Mouse (Mus musculus): Measurements from ENCODE around the gene Mapk1. TPM values are rescaled to one million over a fixed set of nuclear protein-coding genes. Genes with fewer than 3 reads are reported as not detected.

Gene Mapk1
- total and polyA plus RNA-seq, 2 experiments = 50.1 to 81.4 TPM

- H3K79me2 ChIP-seq (ENCODE audit: control insufficient read depth, insufficient read depth, low read length) = no peaks in the 10 kb centered on the region
- H3K9ac ChIP-seq (ENCODE audit: low read depth, low read length) = no peak overlapping the region
- TF ChIP-seq CTCF (IDR thresholded peaks at IDR 0.05; ENCODE audit: low read depth, low read length) (no peak), POLR2A (IDR thresholded peaks at IDR 0.05; ENCODE audit: extremely low read depth, insufficient read depth, low read length) (no peak)
- no peak for DNase-seq (ENCODE audit: extremely low read depth, low read depth, low spot score)
- peaks cover 32% of the 10 kb centered on the region for H3K36me3 ChIP-seq (ENCODE audit: control insufficient read depth, insufficient read depth, low read length)
- no peaks in the 10 kb centered on the region for H3K27me3 ChIP-seq (ENCODE audit: control insufficient read depth, insufficient read depth, low read length)
- no peak overlapping the region for H3K4me3 ChIP-seq (ENCODE audit: insufficient read depth, low read depth, low read length)
- no peaks in the 10 kb centered on the region for H3K4me1 ChIP-seq (ENCODE audit: control insufficient read depth, insufficient read depth, low read length)
- 84% methylated on average over 3 of the region's 3 CpGs for WGBS
- H3K27ac ChIP-seq (replicated peaks; ENCODE audit: insufficient read depth, low read depth, low read length) = no peak overlapping the region
These were observed 105.2 kb downstream of the Mapk1 start for GRCm38 (mm10) chr16:17088346-17088745.

DNA sequence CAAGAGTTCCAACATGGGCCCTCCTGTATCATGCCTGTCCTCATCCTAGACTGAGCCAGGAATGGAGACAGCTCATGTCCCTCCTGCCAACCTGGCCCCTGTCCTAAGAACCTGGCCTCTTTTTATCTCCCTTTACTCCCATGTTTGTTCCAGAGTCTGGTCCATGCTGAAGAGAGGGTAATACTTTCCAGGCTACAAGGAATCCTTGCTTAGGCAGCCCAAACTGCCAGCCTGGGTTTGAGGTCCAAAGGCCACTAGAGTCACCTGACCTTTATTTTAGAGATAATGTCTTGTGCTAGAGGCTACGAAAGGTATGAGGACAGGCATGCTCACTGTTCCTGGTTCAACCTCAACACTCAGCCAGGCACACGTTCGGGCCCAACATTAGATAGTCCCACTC is 113.8 kb downstream of the Mapk1 start:
- peaks cover 23% of the 10 kb centered on the region for H3K36me3 ChIP-seq (ENCODE audit: control insufficient read depth, insufficient read depth, low read length)
- H3K27me3 ChIP-seq (ENCODE audit: control insufficient read depth, insufficient read depth, low read length) = no peaks in the 10 kb centered on the region
- no peaks in the 10 kb centered on the region for H3K79me2 ChIP-seq (ENCODE audit: control insufficient read depth, insufficient read depth, low read length)
- no peak overlapping the region for H3K27ac ChIP-seq (replicated peaks; ENCODE audit: insufficient read depth, low read depth, low read length)
- DNase-seq (ENCODE audit: extremely low read depth, low read depth, low spot score) = peak; percentile 49
- WGBS = 65% methylated on average over 3 of the region's 3 CpGs
- no peak overlapping the region for H3K9ac ChIP-seq (ENCODE audit: low read depth, low read length)
- no peaks in the 10 kb centered on the region for H3K4me1 ChIP-seq (ENCODE audit: control insufficient read depth, insufficient read depth, low read length)
- no peak overlapping the region for H3K4me3 ChIP-seq (ENCODE audit: insufficient read depth, low read depth, low read length)
- TF ChIP-seq CTCF (IDR thresholded peaks at IDR 0.05; ENCODE audit: low read depth, low read length) (no peak), POLR2A (IDR thresholded peaks at IDR 0.05; ENCODE audit: extremely low read depth, insufficient read depth, low read length) (no peak)

Other genes with a start within 250 kb of the Mapk1 start
- gene Spag6l, start 153.9 kb upstream of the Mapk1 start, total RNA-seq (2014; rRNA removed) = not detected in 2 replicates
- not detected in 2 replicates for gene Spag6l, start 153.9 kb upstream of the Mapk1 start, polyA plus RNA-seq (2012; rRNA removed)
- not detected in 2 replicates for gene Igll1, start 119.4 kb upstream of the Mapk1 start, total RNA-seq (2014; rRNA removed)
- not detected in 2 replicates for gene Igll1, start 119.4 kb upstream of the Mapk1 start, polyA plus RNA-seq (2012; rRNA removed)
- gene Top3b, start 112.6 kb upstream of the Mapk1 start, total RNA-seq (2014; rRNA removed) = 18.8 and 25.2 TPM in 2 replicates
- 31.0 and 40.9 TPM in 2 replicates for gene Top3b, start 112.6 kb upstream of the Mapk1 start, polyA plus RNA-seq (2012; rRNA removed)
- not detected in 2 replicates for gene Vpreb1, start 112.5 kb upstream of the Mapk1 start, total RNA-seq (2014; rRNA removed)
- gene Vpreb1, start 112.5 kb upstream of the Mapk1 start, polyA plus RNA-seq (2012; rRNA removed) = 1.3 and 2.4 TPM in 2 replicates
- 12.2 and 15.4 TPM in 2 replicates for gene Ppm1f, start 86.9 kb upstream of the Mapk1 start, total RNA-seq (2014; rRNA removed)
- 11.0 and 11.2 TPM in 2 replicates for gene Ppm1f, start 86.9 kb upstream of the Mapk1 start, polyA plus RNA-seq (2012; rRNA removed)
- 0.34 and 0.55 TPM in 2 replicates for gene Ypel1, start 86.3 kb downstream of the Mapk1 start, total RNA-seq (2014; rRNA removed)
- 0.43 and 0.78 TPM in 2 replicates for gene Ypel1, start 86.3 kb downstream of the Mapk1 start, polyA plus RNA-seq (2012; rRNA removed)
- 49.7 and 55.0 TPM in 2 replicates for gene Ppil2, start 127.9 kb downstream of the Mapk1 start, total RNA-seq (2014; rRNA removed)
- gene Ppil2, start 127.9 kb downstream of the Mapk1 start, polyA plus RNA-seq (2012; rRNA removed) = 48.0 and 48.4 TPM in 2 replicates
- gene 2610318N02Rik, start 141.8 kb downstream of the Mapk1 start, total RNA-seq (2014; rRNA removed) = not detected in 2 replicates
- 0.33 TPM in 1 of 2 replicates, not detected in the other for gene 2610318N02Rik, start 141.8 kb downstream of the Mapk1 start, polyA plus RNA-seq (2012; rRNA removed)
- gene Sdf2l1, start 149.0 kb downstream of the Mapk1 start, total RNA-seq (2014; rRNA removed) = 50.5 and 71.5 TPM in 2 replicates
- 70.0 and 72.3 TPM in 2 replicates for gene Sdf2l1, start 149.0 kb downstream of the Mapk1 start, polyA plus RNA-seq (2012; rRNA removed)
- 0.28 and 0.94 TPM in 2 replicates for gene Ydjc, start 161.2 kb downstream of the Mapk1 start, total RNA-seq (2014; rRNA removed)
- 0.22 and 0.48 TPM in 2 replicates for gene Ydjc, start 161.2 kb downstream of the Mapk1 start, polyA plus RNA-seq (2012; rRNA removed)
- gene Ccdc116, start 163.8 kb downstream of the Mapk1 start, total RNA-seq (2014; rRNA removed) = 0.07 TPM in 1 of 2 replicates, not detected in the other
- 0.05 and 0.07 TPM in 2 replicates for gene Ccdc116, start 163.8 kb downstream of the Mapk1 start, polyA plus RNA-seq (2012; rRNA removed)
- gene Ube2l3, start 219.3 kb downstream of the Mapk1 start, total RNA-seq (2014; rRNA removed) = 33.8 and 34.7 TPM in 2 replicates
- gene Ube2l3, start 219.3 kb downstream of the Mapk1 start, polyA plus RNA-seq (2012; rRNA removed) = 45.7 and 54.0 TPM in 2 replicates
- not detected in 2 replicates for gene Rimbp3, start 225.2 kb downstream of the Mapk1 start, total RNA-seq (2014; rRNA removed)
- not detected in 2 replicates for gene Rimbp3, start 225.2 kb downstream of the Mapk1 start, polyA plus RNA-seq (2012; rRNA removed)

Data from liver, adult 2 months (tissue).